Mouse (Mus musculus) left cerebral cortex, postnatal 36 days (tissue): ENCODE measurements around the gene Slc12a6. TPM values are rescaled to one million over a fixed set of nuclear protein-coding genes. Genes with fewer than 3 reads are reported as not detected.
A peak's percentile ranks its signal among the peaks of the same experiment; 100 is the strongest.

Experiments
- DNase-seq, 2 experiments: peaks; one replicate each; pipeline ENCODE4 v3.0.0; 2021 to 2022; ENCODE audit warnings: low spot score in 2 of 2, mixed read lengths in 1 of 2
- intact Hi-C: fragments of 180-260 bp; cut with DNase I; formaldehyde crosslinking; loops from one replicate; pipeline ENCODE4 v1.15.1; 2025
- total RNA-seq, 2 experiments: library from RNA; stranded (reverse); gene quantifications; 2 replicates each; pipeline ENCODE4 v1.2.3; 2021

Gene Slc12a6
- total RNA-seq, 2 experiments from 2014 or later = 114 to 134 TPM

GRCm38 (mm10) chr2:112309161-112309600 lies 43.6 kb downstream of the Slc12a6 start:
- no peak for DNase-seq
- intact Hi-C loops = no loop called here

GRCm38 (mm10) chr2:112315638-112316037 lies 50.0 kb downstream of the Slc12a6 start:
- intact Hi-C loops = no loop called here
- DNase-seq = no peak

- no peak for DNase-seq
- intact Hi-C loops = no loop called here
Measured at GRCm38 (mm10) chr2:112318227-112318626, 52.6 kb downstream of the Slc12a6 start.

GRCm38 (mm10) chr2:112318905-112319304 lies 53.3 kb downstream of the Slc12a6 start:
- DNase-seq = no peak
- intact Hi-C loops = no loop called here

- intact Hi-C loops = no loop called here
- DNase-seq = no peak
Measured at GRCm38 (mm10) chr2:112328069-112328777, 62.6 kb downstream of the Slc12a6 start.

- DNase-seq = no peak
- intact Hi-C loops = no loop called here
Measured at GRCm38 (mm10) chr2:112332051-112332898, 66.7 kb downstream of the Slc12a6 start.

GRCm38 (mm10) chr2:112337211-112337610 lies 71.6 kb downstream of the Slc12a6 start:
- intact Hi-C loops = no loop called here
- no peak for DNase-seq

GRCm38 (mm10) chr2:112339736-112340135 lies 74.1 kb downstream of the Slc12a6 start:
- no peak for DNase-seq
- intact Hi-C loops = no loop called here

- DNase-seq = no peak
- intact Hi-C loops = no loop called here
Measured at GRCm38 (mm10) chr2:112341117-112341516, 75.5 kb downstream of the Slc12a6 start.

GRCm38 (mm10) chr2:112348246-112348645 lies 82.6 kb downstream of the Slc12a6 start:
- no peak for DNase-seq
- intact Hi-C loops = no loop called here

GRCm38 (mm10) chr2:112353685-112354455 lies 88.2 kb downstream of the Slc12a6 start:
- intact Hi-C loops = loop anchor here (5.0 kb wide), 1 partner anchor 92 kb away; the partner anchor contains the start of gene Nop10
- DNase-seq = no peak

GRCm38 (mm10) chr2:112359611-112360010 lies 94.0 kb downstream of the Slc12a6 start:
- intact Hi-C loops = no loop called here
- DNase-seq = no peak

GRCm38 (mm10) chr2:112360012-112360780 lies 94.6 kb downstream of the Slc12a6 start:
- no peak for DNase-seq
- intact Hi-C loops = no loop called here

GRCm38 (mm10) chr2:112360781-112361169 lies 95.2 kb downstream of the Slc12a6 start:
- intact Hi-C loops = no loop called here

GRCm38 (mm10) chr2:112367222-112367621 lies 101.6 kb downstream of the Slc12a6 start:
- DNase-seq = no peak
- intact Hi-C loops = loop anchor here (5.0 kb wide), 1 partner anchor 105 kb away; the partner anchor contains the start of gene Nop10

More at GRCm38 (mm10) chr2:112360781-112361169, 95.2 kb downstream of the Slc12a6 start:
- no peak for DNase-seq

GRCm38 (mm10) chr2:112367726-112368673 lies 102.4 kb downstream of the Slc12a6 start, which contains the start of gene Emc4:
TSS of gene Emc4 (minus strand) at chr2:112368027.
- peak; percentile 94 for DNase-seq
- intact Hi-C loops = loop anchor here (5.0 kb wide), 1 partner anchor 106 kb away; the partner anchor contains the start of gene Nop10

- no peak for DNase-seq
- intact Hi-C loops = loop anchor here (5.0 kb wide), 1 partner anchor 108 kb away; the partner anchor contains the start of gene Nop10
Measured at GRCm38 (mm10) chr2:112369941-112370340, 104.3 kb downstream of the Slc12a6 start.

GRCm38 (mm10) chr2:112373141-112373540 lies 107.5 kb downstream of the Slc12a6 start:
- DNase-seq = no peak
- intact Hi-C loops = no loop called here
